Mouse (Mus musculus) left cerebral cortex, adult 11 months (tissue): ENCODE results near the gene Gm5114.
"Not testable (repeated sequence)": the region's sequence is repeated elsewhere in the genome, so short reads cannot be mapped to it uniquely, and the experiment has no call there.

Experiments
- DNase-seq: peaks from one replicate; pipeline ENCODE4 v3.0.0; 2022; ENCODE audit warnings: low spot score

Gene Gm5114

DNA sequence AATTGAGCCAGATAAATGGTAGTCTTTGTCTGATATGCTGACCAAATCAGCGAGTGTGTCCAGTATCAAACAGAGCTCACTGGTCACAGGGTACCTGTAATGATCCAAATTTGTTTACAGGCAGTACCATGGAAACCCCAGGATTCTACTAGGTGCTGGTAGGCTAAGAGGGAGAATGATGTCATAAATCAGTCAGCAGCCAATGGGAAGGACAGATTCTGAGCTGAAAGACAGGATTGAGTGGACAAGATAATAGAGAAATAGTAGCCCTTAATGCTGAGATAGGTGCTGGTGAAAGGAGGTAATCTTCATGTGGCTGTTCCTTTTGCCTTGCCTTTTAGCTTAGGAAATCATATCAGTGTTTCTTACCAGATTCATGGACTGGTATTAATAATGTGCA lies at the start of gene Gm5114:
TSS of gene Gm5114 (minus strand) at position 101 of the 400 bp plus-strand sequence.
- not testable (repeated sequence) for DNase-seq

DNA sequence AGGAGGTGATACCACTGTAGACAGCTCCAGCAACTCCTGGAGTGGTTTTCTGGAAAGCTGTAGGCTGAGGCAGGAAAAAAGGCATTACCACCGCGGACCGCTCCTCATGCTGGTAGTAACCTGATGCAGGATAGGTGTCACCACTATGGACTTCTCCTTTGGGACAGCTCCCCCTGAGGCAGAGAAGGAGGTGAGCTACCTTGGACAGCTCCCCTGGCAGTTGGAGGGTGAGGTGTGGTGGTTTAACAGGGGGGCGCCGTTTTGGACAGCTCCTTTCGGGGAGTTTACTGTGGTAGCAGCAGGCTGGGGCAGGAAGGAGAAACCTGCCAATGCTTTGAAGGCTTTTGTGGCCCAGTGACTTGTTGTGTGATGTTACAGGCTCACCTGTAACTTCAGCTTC lies 42.8 kb upstream of the Gm5114 start:
- DNase-seq, result no peak

DNA sequence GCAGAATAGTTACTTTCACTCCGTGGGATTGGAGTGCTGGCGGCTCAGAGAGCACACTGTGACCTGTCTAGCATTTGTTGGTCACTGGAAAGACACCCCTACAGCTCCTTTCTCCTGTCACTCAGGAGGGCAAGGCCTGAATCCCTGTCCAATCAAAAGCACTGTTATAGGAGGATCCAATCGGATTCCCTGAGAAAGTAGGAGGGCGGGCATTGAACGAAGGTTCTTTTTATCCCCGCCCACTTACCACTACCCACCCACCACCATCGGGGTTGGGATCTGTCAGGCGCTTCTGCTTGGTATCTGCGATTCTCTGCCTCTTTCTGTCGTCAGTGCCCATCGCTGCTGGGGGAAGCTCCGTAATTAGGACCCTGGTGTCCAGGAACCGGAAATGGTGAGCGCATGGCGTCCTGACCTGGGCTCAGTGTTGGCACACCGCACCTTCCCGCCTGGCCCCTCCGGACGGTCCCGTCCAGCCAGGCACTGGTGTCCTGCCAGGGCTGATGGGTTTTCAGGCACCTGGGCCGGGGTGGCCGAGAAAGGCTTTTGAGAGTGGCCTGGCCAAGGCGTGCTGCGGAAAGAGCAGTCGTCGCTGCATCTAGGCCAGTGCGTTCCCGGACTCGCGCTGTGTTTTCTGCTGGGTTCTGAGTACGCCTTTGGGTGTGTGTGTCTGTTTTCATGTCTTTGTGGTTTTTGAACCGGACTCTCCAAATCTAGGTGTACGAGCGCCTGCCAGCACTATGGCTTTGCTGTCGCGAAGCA lies 36.5 kb upstream of the Gm5114 start:
- DNase-seq, result peak; percentile 89

DNA sequence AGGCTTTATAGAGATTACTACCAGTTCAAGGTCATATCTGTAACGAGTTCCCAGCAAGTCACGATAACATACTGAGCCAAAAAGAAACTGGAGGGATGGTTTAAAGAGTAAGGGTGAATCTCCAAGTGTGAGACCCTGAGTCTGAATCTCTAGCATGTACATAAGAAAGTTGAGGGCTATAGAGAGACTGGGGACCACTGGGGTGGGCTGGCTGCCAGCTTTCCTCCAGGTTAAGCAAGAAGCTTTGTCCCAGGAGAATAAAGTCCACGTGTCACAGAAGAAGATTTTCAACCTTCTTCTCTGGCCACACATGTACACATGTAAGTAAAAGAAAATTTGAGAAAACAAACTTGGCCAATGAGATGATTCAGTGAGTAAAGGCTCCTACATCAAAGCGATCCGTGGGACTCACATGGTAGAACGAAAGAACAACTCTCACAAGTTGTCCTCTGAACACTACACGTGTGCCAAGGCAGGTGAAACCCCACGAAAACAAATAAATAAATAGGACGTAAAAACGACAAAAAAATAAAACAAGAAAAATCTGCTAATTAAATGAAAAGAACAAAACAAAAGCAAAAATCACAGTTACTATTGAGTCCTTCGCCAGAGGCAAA lies 35.8 kb upstream of the Gm5114 start:
- DNase-seq, result no peak

DNA sequence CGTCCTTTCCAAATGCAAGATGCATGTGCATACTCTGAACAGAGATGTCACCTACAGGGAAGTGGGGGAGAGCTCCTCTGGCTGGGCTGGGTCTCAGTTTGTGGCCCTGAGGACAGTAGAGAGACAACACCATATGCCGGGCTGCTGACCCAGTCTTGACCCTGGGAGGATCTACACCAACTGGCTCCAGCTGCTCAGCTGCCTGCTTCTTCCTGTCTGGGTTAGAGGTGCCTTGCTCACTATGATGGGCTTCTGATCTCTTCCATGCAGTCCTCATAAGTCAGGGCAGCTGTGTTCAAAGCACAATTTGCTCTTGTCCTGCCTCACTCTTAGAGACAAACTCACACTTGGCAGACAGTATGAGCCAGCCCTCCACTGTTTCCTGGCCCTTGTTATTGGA lies 28.3 kb upstream of the Gm5114 start:
- DNase-seq, result no peak

DNA sequence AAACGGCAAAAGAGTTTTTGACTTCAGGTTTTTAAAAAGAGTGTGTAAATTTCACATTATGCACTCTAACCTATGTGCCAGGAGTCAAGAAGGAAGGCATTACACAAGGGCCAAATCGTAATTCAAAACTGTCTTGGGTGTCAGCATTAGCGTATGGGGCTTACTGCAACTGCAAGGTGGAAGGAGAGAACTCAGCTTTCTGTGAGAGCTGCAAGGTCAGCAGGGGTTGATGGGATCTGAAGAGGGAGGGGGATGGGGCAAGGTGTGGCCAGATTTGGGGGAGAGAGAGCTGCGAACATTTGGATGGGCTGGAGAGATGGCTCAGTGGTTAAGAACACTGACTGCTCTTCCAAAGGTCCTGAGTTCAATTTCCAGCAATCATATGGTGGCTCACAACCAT lies 27.4 kb upstream of the Gm5114 start:
- no peak for DNase-seq
